ENCODE assay signal across 8 mouse cellular contexts in genomic region chr6:124768704-124769044, GRCm38 (mm10). TPM values are rescaled to one million over a fixed set of nuclear protein-coding genes. Genes with fewer than 3 reads are reported as not detected.
A peak's percentile ranks its signal among the peaks of the same experiment; 100 is the strongest.
DNase-seq lines count a peak whose midpoint lies in the region; ATAC-seq and TF ChIP-seq lines count a peak whose summit lies in the region.

No protein-coding gene starts in this region.

- peaks cover 14% of the 10 kb centered on the region for H3K4me1 ChIP-seq in forebrain, embryonic 16.5 days (replicated peaks; ENCODE audit: control insufficient read depth, insufficient read depth, low read length)
- H3K4me1 ChIP-seq in liver, postnatal 0 days (ENCODE audit: insufficient read depth) = 0 out of 2 replicates have a peak, but pooled peaks cover 7% of the 10 kb centered on the region

- no peaks in the 10 kb centered on the region for H3K27me3 ChIP-seq in forebrain, embryonic 16.5 days (replicated peaks; ENCODE audit: control insufficient read depth, insufficient read depth, low read length)
- H3K27me3 ChIP-seq in liver, postnatal 0 days (ENCODE audit: insufficient read depth, low read length) = peaks cover 21% of the 10 kb centered on the region

- peak overlapping the region; percentile 62 for H3K4me3 ChIP-seq in forebrain, embryonic 16.5 days (replicated peaks; ENCODE audit: low read length)
- peak overlapping the region; percentile 48 for H3K4me3 ChIP-seq in liver, postnatal 0 days (ENCODE audit: low read depth, low read length)

- H3K9me3 ChIP-seq in forebrain, embryonic 16.5 days (ENCODE audit: control insufficient read depth, low read length) = no peaks in the 10 kb centered on the region
- no peaks in the 10 kb centered on the region for H3K9me3 ChIP-seq in liver, postnatal 0 days (ENCODE audit: low read length)

- no peak for TF ChIP-seq EP300 in liver, postnatal 0 days (IDR thresholded peaks at IDR 0.05; ENCODE audit: low read depth)

- peak overlapping the region; percentile 86 for H3K4me2 ChIP-seq in forebrain, embryonic 16.5 days (ENCODE audit: low read length)
- peak overlapping the region; percentile 78 for H3K4me2 ChIP-seq in liver, postnatal 0 days (ENCODE audit: low read depth, low read length)

- TF ChIP-seq CTCF in liver, postnatal 0 days (IDR thresholded peaks at IDR 0.05; ENCODE audit: low read depth) = no peak

- peak; percentile 17 for DNase-seq in embryo, embryonic 10.5 days (ENCODE audit: low spot score)
- no peak for DNase-seq in embryo, embryonic 9.5 days (ENCODE audit: extremely low spot score)
- DNase-seq in liver, postnatal 0 days = no peak
- DNase-seq in right cerebral cortex, postnatal 4 days = no peak
- no peak for DNase-seq in spleen, postnatal 10 days (ENCODE audit: low spot score in 2 of 2)
- DNase-seq in spleen, postnatal 36 days (ENCODE audit: low spot score in 2 of 2) = no peak

- no peaks in the 10 kb centered on the region for H3K36me3 ChIP-seq in forebrain, embryonic 16.5 days (ENCODE audit: control insufficient read depth, insufficient read depth)
- H3K36me3 ChIP-seq in liver, postnatal 0 days (replicated peaks; ENCODE audit: insufficient read depth, low read length) = no peaks in the 10 kb centered on the region

- no peak overlapping the region for H3K27ac ChIP-seq in forebrain, embryonic 16.5 days (ENCODE audit: low read length)
- H3K27ac ChIP-seq in liver, postnatal 0 days (ENCODE audit: low read depth) = no peak overlapping the region

- H3K9ac ChIP-seq in forebrain, embryonic 16.5 days (replicated peaks; ENCODE audit: low read depth, low read length) = peak overlapping the region; percentile 77
- peak overlapping the region; percentile 31; the same call in 1 of the 2 replicates for H3K9ac ChIP-seq in liver, postnatal 0 days (replicated peaks)

- WGBS in forebrain, embryonic 16.5 days = 9% methylated on average over 9 of the region's 9 CpGs
- 3% methylated on average over 9 of the region's 9 CpGs for WGBS in liver, postnatal 0 days (ENCODE audit: insufficient replicate concordance)

- peak; percentile 8 for ATAC-seq in CD4-positive, CD25-positive, alpha-beta regulatory T cell, adult 4 months
- ATAC-seq in forebrain, embryonic 16.5 days = no peak
- no peak for ATAC-seq in liver, postnatal 0 days

RNA-seq across cellular contexts. Expression of gene Eno2, which starts 0.8 kb away (rescaled TPM):
- polyA plus RNA-seq in CD4-positive, CD25-positive, alpha-beta regulatory T cell, adult 4 months (2017; shearing (Covaris generic)) = 1 to 10 TPM; 3.0 to 9.9 TPM
- 44.9 and 63.3 TPM in 2 replicates for polyA plus RNA-seq in forebrain, embryonic 16.5 days (2015; fragmentation: Nextera tagmentation; extraction: Ambion mirVana)
- polyA plus RNA-seq in liver, postnatal 0 days (2015; fragmentation: Nextera tagmentation; extraction: Ambion mirVana) = 0.20 and 0.27 TPM in 2 replicates

RNA-seq across cellular contexts. Expression of gene Lrrc23, which starts 10.9 kb away (rescaled TPM):
- polyA plus RNA-seq in CD4-positive, CD25-positive, alpha-beta regulatory T cell, adult 4 months (2017; shearing (Covaris generic)) = 1 to 10 TPM; 1.1 to 2.7 TPM
- 2.5 and 4.9 TPM in 2 replicates for polyA plus RNA-seq in forebrain, embryonic 16.5 days (2015; fragmentation: Nextera tagmentation; extraction: Ambion mirVana)
- 0.16 TPM in 1 of 2 replicates, not detected in the other for polyA plus RNA-seq in liver, postnatal 0 days (2015; fragmentation: Nextera tagmentation; extraction: Ambion mirVana)

RNA-seq across cellular contexts. Expression of gene Atn1, which starts 12.3 kb away (rescaled TPM):
- polyA plus RNA-seq in CD4-positive, CD25-positive, alpha-beta regulatory T cell, adult 4 months (2017; shearing (Covaris generic)) = 1 to 10 TPM; 4.4 to 4.8 TPM
- 23.4 and 27.0 TPM in 2 replicates for polyA plus RNA-seq in forebrain, embryonic 16.5 days (2015; fragmentation: Nextera tagmentation; extraction: Ambion mirVana)
- polyA plus RNA-seq in liver, postnatal 0 days (2015; fragmentation: Nextera tagmentation; extraction: Ambion mirVana) = 1.8 and 1.9 TPM in 2 replicates

RNA-seq across cellular contexts. Expression of gene Gm45234, which starts 12.9 kb away (rescaled TPM):
- polyA plus RNA-seq in CD4-positive, CD25-positive, alpha-beta regulatory T cell, adult 4 months (2017; shearing (Covaris generic)) = under 1 TPM in 1 of 2 experiments, not detected in 1; 0.36 TPM
- polyA plus RNA-seq in forebrain, embryonic 16.5 days (2015; fragmentation: Nextera tagmentation; extraction: Ambion mirVana) = not detected in 2 replicates
- polyA plus RNA-seq in liver, postnatal 0 days (2015; fragmentation: Nextera tagmentation; extraction: Ambion mirVana) = not detected in 2 replicates

RNA-seq across cellular contexts. Expression of gene Grcc10, which starts 27.5 kb away (rescaled TPM):
- 100 to 1,000 TPM; 509 to 554 TPM for polyA plus RNA-seq in CD4-positive, CD25-positive, alpha-beta regulatory T cell, adult 4 months (2017; shearing (Covaris generic))
- polyA plus RNA-seq in forebrain, embryonic 16.5 days (2015; fragmentation: Nextera tagmentation; extraction: Ambion mirVana) = 614 and 641 TPM in 2 replicates
- 148 and 157 TPM in 2 replicates for polyA plus RNA-seq in liver, postnatal 0 days (2015; fragmentation: Nextera tagmentation; extraction: Ambion mirVana)
